Mouse (Mus musculus): Measurements from ENCODE around the gene Setdb1.

The Setdb1 gene

GRCm38 (mm10) chr3:95319701-95320625 is 37.0 kb downstream of the Setdb1 start:
- no peak for DNase-seq (ENCODE audit: extremely low spot score, low read depth, low spot score)

- no peak for DNase-seq (ENCODE audit: extremely low spot score, low read depth, low spot score)
These were observed 37.9 kb downstream of the Setdb1 start for GRCm38 (mm10) chr3:95319110-95319509.

- DNase-seq (ENCODE audit: extremely low spot score, low read depth, low spot score), result no peak
These were observed 38.5 kb downstream of the Setdb1 start for GRCm38 (mm10) chr3:95318548-95318947.

GRCm38 (mm10) chr3:95317414-95318080 is 39.5 kb downstream of the Setdb1 start:
- no peak for DNase-seq (ENCODE audit: extremely low spot score, low read depth, low spot score)

- DNase-seq (ENCODE audit: extremely low spot score, low read depth, low spot score), result no peak
These were observed 41.0 kb downstream of the Setdb1 start for GRCm38 (mm10) chr3:95315844-95316550.

- DNase-seq (ENCODE audit: extremely low spot score, low read depth, low spot score), result no peak
These were observed 41.7 kb downstream of the Setdb1 start for GRCm38 (mm10) chr3:95315094-95315843.

GRCm38 (mm10) chr3:95314486-95315093 is 42.4 kb downstream of the Setdb1 start, which contains the start of gene Cers2:
TSS of gene Cers2 (plus strand) at chr3:95314791.
- DNase-seq (ENCODE audit: extremely low spot score, low read depth, low spot score), result no peak

- DNase-seq (ENCODE audit: extremely low spot score, low read depth, low spot score), result no peak
These were observed 42.9 kb downstream of the Setdb1 start for GRCm38 (mm10) chr3:95314075-95314474.

GRCm38 (mm10) chr3:95313476-95313875 is 43.5 kb downstream of the Setdb1 start:
- no peak for DNase-seq (ENCODE audit: extremely low spot score, low read depth, low spot score)

GRCm38 (mm10) chr3:95312623-95313022 is 44.4 kb downstream of the Setdb1 start:
- DNase-seq (ENCODE audit: extremely low spot score, low read depth, low spot score), result no peak

GRCm38 (mm10) chr3:95310968-95311882 is 45.8 kb downstream of the Setdb1 start:
- no peak for DNase-seq (ENCODE audit: extremely low spot score, low read depth, low spot score)

GRCm38 (mm10) chr3:95310496-95310895 is 46.5 kb downstream of the Setdb1 start:
- DNase-seq (ENCODE audit: extremely low spot score, low read depth, low spot score), result no peak

- no peak for DNase-seq (ENCODE audit: extremely low spot score, low read depth, low spot score)
These were observed 49.9 kb downstream of the Setdb1 start, which contains the start of gene Anxa9 for GRCm38 (mm10) chr3:95307100-95307499. TSS of gene Anxa9 (minus strand) at chr3:95307176.

- no peak for DNase-seq (ENCODE audit: extremely low spot score, low read depth, low spot score)
These were observed 50.8 kb downstream of the Setdb1 start for GRCm38 (mm10) chr3:95306244-95306643.

- no peak for DNase-seq (ENCODE audit: extremely low spot score, low read depth, low spot score)
These were observed 55.7 kb downstream of the Setdb1 start for GRCm38 (mm10) chr3:95301204-95301796.

GRCm38 (mm10) chr3:95298018-95298417 is 59.0 kb downstream of the Setdb1 start:
- no peak for DNase-seq (ENCODE audit: extremely low spot score, low read depth, low spot score)

GRCm38 (mm10) chr3:95296103-95296469 is 60.9 kb downstream of the Setdb1 start:
- no peak for DNase-seq (ENCODE audit: extremely low spot score, low read depth, low spot score)

GRCm38 (mm10) chr3:95295321-95296102 is 61.5 kb downstream of the Setdb1 start:
- no peak for DNase-seq (ENCODE audit: extremely low spot score, low read depth, low spot score)
